Mouse (Mus musculus) limb, embryonic 15.5 days (tissue): ENCODE results near the gene Lrrc72. TPM values are rescaled to one million over a fixed set of nuclear protein-coding genes. Genes with fewer than 3 reads are reported as not detected.
"Not testable (repeated sequence)": the region's sequence is repeated elsewhere in the genome, so short reads cannot be mapped to it uniquely, and the experiment has no call there.

Source experiments
- ATAC-seq: fragments of 200-750 bp; cut with Nextera tagmentation; 2 replicates; pipeline ENCODE4 v1.8.0; 2017; ENCODE audit warnings: low read depth, moderate TSS enrichment; ENCODE audit not compliant: insufficient number of reproducible peaks, low FRiP score, low TSS enrichment
- H3K27ac ChIP-seq: fragments of 300-500 bp; sonication (generic); 2 replicates; pipeline ENCODE4 v1.5.1; 2015; ENCODE audit warnings: moderate library complexity, mild to moderate bottlenecking, inconsistent platforms
- H3K27me3 ChIP-seq: fragments of 300-500 bp; sonication (generic); 2 replicates; pipeline ENCODE4 v1.6.1; 2015; ENCODE audit warnings: inconsistent platforms
- H3K36me3 ChIP-seq: fragments of 300-500 bp; sonication (generic); 2 replicates; pipeline ENCODE4 v1.6.1; 2015; ENCODE audit warnings: inconsistent platforms
- H3K4me1 ChIP-seq: fragments of 300-500 bp; sonication (generic); 2 replicates; pipeline ENCODE4 v1.6.1; 2015; ENCODE audit warnings: inconsistent platforms
- H3K4me2 ChIP-seq: fragments of 300-500 bp; sonication (generic); 2 replicates; pipeline ENCODE4 v1.6.1; 2015; ENCODE audit warnings: mild to moderate bottlenecking, inconsistent platforms
- H3K4me3 ChIP-seq: fragments of 300-500 bp; sonication (generic); 2 replicates; pipeline ENCODE4 v1.5.1; 2015; ENCODE audit warnings: mild to moderate bottlenecking, inconsistent platforms
- H3K9ac ChIP-seq: fragments of 300-500 bp; sonication (generic); 2 replicates; pipeline ENCODE4 v1.6.1; 2015; ENCODE audit warnings: inconsistent platforms
- H3K9me3 ChIP-seq: fragments of 300-500 bp; sonication (generic); 2 replicates; pipeline ENCODE4 v1.6.1; 2016; ENCODE audit warnings: inconsistent platforms
- WGBS: fragments of 180-500 bp; shearing (Covaris S2); methylation state at CpG from one replicate; pipeline ENCODE4 v1.1.7; 2015; 5-methylcytosine and 5-hydroxymethylcytosine counted together
- polyA plus RNA-seq: library from polyadenylated mRNA; unstranded; fragments of >200 nt; fragmentation: Nextera tagmentation; extraction: Ambion mirVana; gene quantifications from 2 replicates; pipeline ENCODE4 v1.2.1, GENCODE M21; 2015

Gene Lrrc72
- polyA plus RNA-seq, 1 experiment from 2014 or later = not detected

DNA sequence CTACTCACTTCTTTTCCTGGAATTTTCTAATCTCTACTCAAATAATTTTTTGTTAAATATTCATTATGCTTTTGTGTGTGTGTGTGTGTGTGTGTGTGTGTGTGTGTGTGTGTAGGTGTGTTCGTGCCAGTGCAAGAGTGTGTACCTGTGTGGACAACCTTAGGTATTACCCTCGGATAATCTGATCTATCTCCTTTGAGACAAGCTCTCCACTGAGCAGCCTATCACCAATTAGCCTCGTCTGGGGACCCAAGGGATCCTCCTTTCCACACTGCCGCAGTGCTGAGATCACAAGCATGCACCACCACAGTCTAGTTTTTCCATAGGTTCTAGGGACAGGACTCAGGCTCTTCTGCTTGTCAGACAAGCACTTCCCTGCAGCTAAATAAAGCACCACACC is 37.0 kb downstream of the Lrrc72 start:
- 69% methylated on average over 4 of the region's 4 CpGs for WGBS
- Histone ChIP-seq H3K27me3 (no peaks in the 10 kb centered on the region), H3K4me3 (no peak overlapping the region), H3K9me3 (no peaks in the 10 kb centered on the region), H3K36me3 (no peaks in the 10 kb centered on the region), H3K27ac (no peak overlapping the region), H3K9ac (no peak overlapping the region), H3K4me2 (no peak overlapping the region), H3K4me1 (peaks cover 5% of the 10 kb centered on the region)
- ATAC-seq = no peak

DNA sequence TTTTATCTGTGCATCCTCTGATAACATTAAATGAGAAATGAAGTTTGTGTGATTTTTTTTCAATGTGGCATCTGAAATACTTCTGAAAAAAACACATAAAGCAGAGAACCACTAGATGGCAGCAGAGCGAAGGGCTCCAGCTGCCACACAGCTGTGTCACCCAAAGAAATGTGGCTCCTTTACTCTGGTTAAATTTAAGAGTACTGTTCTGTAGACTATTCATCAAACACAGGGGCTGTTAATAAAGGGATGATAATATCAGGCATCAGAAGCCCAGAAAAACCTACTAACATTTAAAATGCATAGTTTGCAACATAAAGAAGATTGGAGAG is 38.1 kb downstream of the Lrrc72 start:
- no peak overlapping the region for H3K4me3 ChIP-seq
- 0% methylated on average over 1 of the region's 1 CpGs for WGBS
- H3K27me3 ChIP-seq = no peaks in the 10 kb centered on the region
- no peaks in the 10 kb centered on the region for H3K36me3 ChIP-seq
- H3K4me2 ChIP-seq = no peak overlapping the region
- ATAC-seq = 0 out of 2 replicates have a peak, but pooled peaks have one; percentile 52
- H3K9me3 ChIP-seq = no peaks in the 10 kb centered on the region
- peaks cover 5% of the 10 kb centered on the region for H3K4me1 ChIP-seq
- no peak overlapping the region for H3K27ac ChIP-seq
- no peak overlapping the region for H3K9ac ChIP-seq

DNA sequence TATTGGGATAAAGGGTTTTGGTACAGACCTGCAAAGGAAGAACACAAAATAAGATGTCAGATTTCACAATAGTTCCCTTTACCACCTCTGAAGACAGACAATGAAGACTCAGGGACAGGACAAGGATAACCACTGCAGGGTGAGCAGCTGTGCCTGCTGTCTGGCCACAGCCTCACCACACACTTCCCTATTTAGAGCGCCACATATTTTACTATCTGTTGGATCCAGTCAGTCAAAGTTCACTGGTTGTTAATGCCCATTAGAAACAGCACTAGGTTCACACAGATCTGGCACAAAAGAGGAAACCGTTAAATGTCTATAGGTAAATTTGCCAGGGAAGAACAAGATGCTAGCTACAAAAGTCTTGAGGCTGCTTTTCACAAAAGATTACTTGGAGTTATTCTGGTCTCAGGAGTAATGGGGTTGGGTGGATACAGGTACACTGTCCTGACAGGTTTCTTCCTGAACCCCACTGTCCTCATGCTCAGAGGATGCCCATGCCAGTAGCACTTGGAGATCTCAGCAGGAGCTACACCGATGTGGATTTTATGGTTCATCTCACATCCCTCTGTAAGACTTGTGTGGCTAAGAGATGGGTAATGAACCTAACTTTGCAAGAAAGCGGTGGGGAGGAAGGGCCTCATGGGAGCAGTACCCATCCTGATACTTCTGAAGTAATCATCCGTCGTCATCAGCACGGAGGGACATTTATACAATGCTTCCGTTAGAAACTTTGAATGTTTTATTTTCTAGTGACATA is 38.6 kb downstream of the Lrrc72 start:
- Histone ChIP-seq H3K4me3 (no peak overlapping the region), H3K27ac (no peak overlapping the region), H3K4me1 (peaks cover 5% of the 10 kb centered on the region), H3K4me2 (no peak overlapping the region), H3K36me3 (no peaks in the 10 kb centered on the region), H3K9ac (no peak overlapping the region), H3K27me3 (no peaks in the 10 kb centered on the region), H3K9me3 (no peaks in the 10 kb centered on the region)
- no peak for ATAC-seq
- 49% methylated on average over 8 of the region's 8 CpGs for WGBS

DNA sequence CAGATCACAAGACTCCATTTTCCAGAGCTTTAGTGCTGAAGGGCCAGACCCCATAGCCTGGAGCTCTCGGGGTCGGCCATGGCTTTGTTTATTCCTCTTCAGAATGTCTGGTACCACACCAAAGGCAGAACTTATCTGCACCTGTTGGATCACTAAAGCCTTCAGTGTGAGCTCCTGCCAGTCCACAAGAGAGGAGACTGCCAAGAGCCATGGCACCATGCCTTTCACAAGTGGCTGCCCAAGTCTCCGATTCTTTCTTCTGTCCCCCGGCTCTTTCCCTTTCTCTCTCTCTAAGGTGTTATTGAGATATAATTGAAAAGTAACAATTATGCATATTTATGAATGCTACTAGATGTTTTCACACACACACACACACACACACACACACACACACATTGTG is 43.1 kb downstream of the Lrrc72 start:
- Histone ChIP-seq H3K4me2 (no peak overlapping the region), H3K9ac (no peak overlapping the region), H3K9me3 (no peaks in the 10 kb centered on the region), H3K4me1 (peaks cover 7% of the 10 kb centered on the region), H3K36me3 (no peaks in the 10 kb centered on the region), H3K27me3 (no peaks in the 10 kb centered on the region), H3K4me3 (no peak overlapping the region), H3K27ac (no peak overlapping the region)
- no peak for ATAC-seq
- 61% methylated on average over 4 of the region's 4 CpGs for WGBS

DNA sequence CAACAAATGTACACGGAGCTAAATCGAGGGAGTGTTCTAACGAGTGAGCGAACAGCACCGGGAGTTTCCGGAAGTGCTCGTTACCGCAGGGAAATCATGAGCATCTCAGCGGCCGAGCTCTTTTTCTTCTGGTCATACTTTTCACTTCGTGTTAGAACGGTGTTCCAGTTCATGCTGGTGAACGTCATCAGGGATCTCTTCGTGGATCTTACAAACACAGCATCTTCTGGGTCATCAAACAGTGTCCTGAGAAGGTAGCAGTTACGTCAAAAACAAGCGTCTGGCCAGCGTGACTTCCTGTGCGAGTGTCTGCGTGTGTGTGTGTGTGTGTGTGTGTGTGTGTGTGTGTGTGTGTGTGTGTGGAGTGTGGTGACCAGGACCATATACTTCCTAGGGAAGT is 44.7 kb downstream of the Lrrc72 start:
- H3K9ac ChIP-seq = no peak overlapping the region
- peaks cover 7% of the 10 kb centered on the region for H3K4me1 ChIP-seq
- H3K4me3 ChIP-seq = peak overlapping the region; percentile 29
- no peaks in the 10 kb centered on the region for H3K36me3 ChIP-seq
- no peak overlapping the region for H3K27ac ChIP-seq
- no peak for ATAC-seq
- peak overlapping the region; percentile 34 for H3K4me2 ChIP-seq
- H3K9me3 ChIP-seq = no peaks in the 10 kb centered on the region
- H3K27me3 ChIP-seq = no peaks in the 10 kb centered on the region
- 50% methylated on average over 19 of the region's 19 CpGs for WGBS

DNA sequence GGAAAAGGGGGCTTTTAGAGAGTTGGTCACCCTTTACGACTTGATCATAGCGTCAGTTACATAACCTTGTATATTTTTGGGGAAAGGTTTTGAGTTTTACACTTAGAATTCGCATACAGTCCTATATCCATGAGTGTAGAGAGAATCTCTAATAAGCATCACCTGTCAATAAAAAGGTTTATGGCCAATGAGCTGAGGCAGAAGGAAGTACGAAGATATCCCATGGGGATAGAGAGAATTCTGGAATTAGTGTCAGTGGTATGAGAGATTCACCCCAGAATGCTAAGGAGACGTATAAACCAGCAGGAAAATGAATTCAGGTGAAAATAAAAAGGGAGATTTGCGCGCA is 45.4 kb downstream of the Lrrc72 start:
- no peaks in the 10 kb centered on the region for H3K27me3 ChIP-seq
- no peak for ATAC-seq
- H3K27ac ChIP-seq = no peak overlapping the region
- peaks cover 7% of the 10 kb centered on the region for H3K4me1 ChIP-seq
- no peaks in the 10 kb centered on the region for H3K9me3 ChIP-seq
- no peaks in the 10 kb centered on the region for H3K36me3 ChIP-seq
- H3K9ac ChIP-seq = no peak overlapping the region
- peak overlapping the region; percentile 34 for H3K4me2 ChIP-seq
- peak overlapping the region; percentile 29 for H3K4me3 ChIP-seq
- WGBS = 65% methylated on average over 7 of the region's 7 CpGs

DNA sequence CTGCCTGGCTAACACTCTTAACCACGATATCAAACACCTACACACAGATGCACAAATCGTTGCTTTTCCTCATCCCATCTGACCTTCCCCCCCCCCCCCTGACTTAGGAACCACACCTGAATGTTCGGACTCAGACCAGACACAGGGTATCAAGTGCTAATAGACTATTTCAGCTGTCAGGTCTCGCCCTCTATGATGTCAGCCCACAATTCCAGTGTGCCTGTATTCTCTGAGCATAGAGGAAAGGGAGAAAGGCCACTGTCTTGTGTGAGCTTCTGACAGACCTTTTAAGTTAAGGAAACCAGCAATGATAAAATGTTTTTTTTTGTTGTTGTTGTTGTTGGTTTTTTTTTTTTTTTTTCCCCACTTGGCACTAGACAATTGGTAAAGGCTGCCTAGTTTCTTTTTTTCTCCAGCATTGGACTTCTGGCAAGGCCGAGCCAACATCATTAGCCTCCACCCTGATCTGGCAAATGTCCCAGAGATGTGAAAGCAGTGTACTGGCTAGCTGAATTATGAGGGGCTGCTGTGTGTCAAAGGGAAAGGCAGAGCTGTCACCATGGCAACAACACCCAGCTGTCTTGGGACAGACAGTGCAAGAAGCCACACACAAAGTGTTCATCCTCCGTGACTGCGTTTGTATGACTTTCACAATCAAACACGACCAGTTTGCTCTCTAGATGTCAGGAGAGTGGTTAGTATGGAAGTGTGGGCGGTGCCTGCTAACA is 46.0 kb downstream of the Lrrc72 start:
- H3K4me3 ChIP-seq = peak overlapping the region; percentile 29; the same call in 1 of the 2 replicates
- H3K36me3 ChIP-seq = no peaks in the 10 kb centered on the region
- ATAC-seq = peak; percentile 55; the same call in 1 of the 2 replicates
- H3K9ac ChIP-seq = no peak overlapping the region
- peak overlapping the region; percentile 34 for H3K4me2 ChIP-seq
- H3K27ac ChIP-seq = no peak overlapping the region
- no peaks in the 10 kb centered on the region for H3K27me3 ChIP-seq
- 49% methylated on average over 9 of the region's 9 CpGs for whole genome bisulfite sequencing
- H3K4me1 ChIP-seq = peaks cover 7% of the 10 kb centered on the region
- H3K9me3 ChIP-seq = no peaks in the 10 kb centered on the region

DNA sequence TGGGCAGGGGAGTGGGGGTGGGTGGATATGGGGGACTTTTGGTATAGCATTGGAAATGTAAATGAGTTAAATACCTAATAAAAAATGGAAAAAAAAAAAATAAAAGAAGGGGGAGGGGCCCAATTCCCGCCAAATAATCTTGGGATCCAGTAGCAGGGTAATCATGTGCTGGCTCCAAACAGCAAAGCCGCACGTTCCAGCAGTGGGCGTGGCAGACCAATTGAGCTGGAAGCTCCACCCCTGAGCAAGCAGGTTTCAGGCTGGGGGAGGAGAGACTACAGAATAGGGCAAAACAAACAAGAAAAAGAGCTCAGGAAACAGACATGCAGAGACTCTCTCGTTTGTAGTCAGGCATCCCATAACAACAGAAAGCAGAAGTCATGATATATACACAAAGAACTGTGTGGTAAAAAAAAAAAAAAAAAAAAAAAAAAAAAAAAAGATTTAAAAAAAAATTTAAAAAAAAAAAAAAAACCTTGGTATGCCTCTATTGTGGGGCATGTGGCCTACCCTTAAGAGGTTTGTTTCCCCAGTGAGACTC is 47.5 kb downstream of the Lrrc72 start:
- not testable (repeated sequence) for H3K27me3 ChIP-seq, H3K27ac ChIP-seq, H3K4me2 ChIP-seq, H3K4me1 ChIP-seq, H3K36me3 ChIP-seq, H3K4me3 ChIP-seq, ATAC-seq, H3K9ac ChIP-seq, H3K9me3 ChIP-seq
- WGBS = 72% methylated on average over 5 of the region's 5 CpGs

DNA sequence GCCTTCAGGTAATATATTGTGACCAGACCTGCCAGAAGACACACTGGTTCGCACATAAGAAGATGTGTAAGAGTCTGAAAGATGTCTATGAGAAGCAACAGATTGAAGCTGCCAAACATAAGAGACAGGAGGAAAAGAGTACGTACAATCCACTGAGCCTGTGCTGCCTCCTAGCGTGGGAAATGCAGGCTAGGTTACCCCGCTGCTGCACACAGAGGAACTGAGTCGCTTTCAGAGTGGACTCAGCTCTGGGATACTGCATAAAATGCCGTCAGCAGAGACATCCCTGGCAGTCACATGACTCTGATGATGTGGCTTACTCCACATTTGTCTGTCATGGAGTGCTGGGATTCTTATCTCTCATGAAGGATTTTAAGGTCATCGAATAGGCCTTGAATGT is 58.2 kb downstream of the Lrrc72 start:
- Histone ChIP-seq H3K4me2 (no peak overlapping the region), H3K9me3 (peaks cover 14% of the 10 kb centered on the region), H3K4me1 (no peaks in the 10 kb centered on the region), H3K4me3 (no peak overlapping the region), H3K27ac (no peak overlapping the region), H3K36me3 (peaks cover 70% of the 10 kb centered on the region), H3K27me3 (no peaks in the 10 kb centered on the region), H3K9ac (no peak overlapping the region)
- ATAC-seq = no peak
- 96% methylated on average over 7 of the region's 7 CpGs for WGBS

DNA sequence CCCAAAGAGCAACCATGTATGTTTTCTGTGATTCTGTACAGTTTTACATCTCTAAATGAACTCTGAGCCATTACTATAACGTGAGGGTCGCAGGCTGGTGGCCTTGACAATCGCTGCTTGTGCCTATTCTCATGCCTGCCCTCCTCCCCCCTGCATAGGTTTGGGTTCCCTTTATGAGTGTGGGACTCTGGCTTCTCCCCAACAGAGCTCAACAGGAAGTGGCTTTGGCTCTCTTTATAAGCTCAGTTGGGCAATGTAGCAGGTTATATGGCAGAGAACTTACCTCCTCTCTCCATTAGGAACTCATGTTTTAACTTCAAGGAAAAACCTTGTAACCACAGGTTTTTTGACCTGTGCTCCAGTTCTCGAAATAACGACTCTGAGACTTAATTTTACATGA is 62.9 kb downstream of the Lrrc72 start:
- Histone ChIP-seq H3K4me1 (no peaks in the 10 kb centered on the region), H3K4me3 (no peak overlapping the region), H3K27ac (no peak overlapping the region), H3K27me3 (no peaks in the 10 kb centered on the region), H3K9ac (no peak overlapping the region), H3K36me3 (peaks cover 65% of the 10 kb centered on the region), H3K9me3 (no peaks in the 10 kb centered on the region), H3K4me2 (no peak overlapping the region)
- 65% methylated on average over 5 of the region's 5 CpGs for WGBS
- no peak for ATAC-seq

DNA sequence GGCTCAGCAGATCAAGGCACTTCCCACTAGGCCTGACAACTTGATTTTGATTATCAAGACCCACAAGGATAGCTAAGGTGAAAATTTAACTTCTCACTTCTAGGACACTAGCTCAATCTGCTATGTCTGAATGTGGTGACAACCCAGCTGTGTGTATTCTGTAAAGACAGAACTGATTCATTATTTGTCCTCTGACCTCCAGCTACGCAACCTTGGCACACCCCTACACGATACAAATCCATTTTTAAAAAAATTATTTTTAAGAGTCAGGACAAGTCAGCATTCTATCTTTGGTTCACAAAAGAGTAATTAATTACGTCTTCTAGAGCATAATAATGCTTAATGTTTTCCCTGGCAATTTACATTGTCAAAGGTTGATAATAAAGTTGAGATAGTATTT is 63.6 kb downstream of the Lrrc72 start:
- WGBS = 97% methylated on average over 3 of the region's 3 CpGs
- Histone ChIP-seq H3K27ac (no peak overlapping the region), H3K4me1 (no peaks in the 10 kb centered on the region), H3K27me3 (no peaks in the 10 kb centered on the region), H3K4me2 (no peak overlapping the region), H3K4me3 (no peak overlapping the region), H3K9me3 (no peaks in the 10 kb centered on the region), H3K9ac (no peak overlapping the region), H3K36me3 (peaks cover 63% of the 10 kb centered on the region)
- ATAC-seq = no peak

DNA sequence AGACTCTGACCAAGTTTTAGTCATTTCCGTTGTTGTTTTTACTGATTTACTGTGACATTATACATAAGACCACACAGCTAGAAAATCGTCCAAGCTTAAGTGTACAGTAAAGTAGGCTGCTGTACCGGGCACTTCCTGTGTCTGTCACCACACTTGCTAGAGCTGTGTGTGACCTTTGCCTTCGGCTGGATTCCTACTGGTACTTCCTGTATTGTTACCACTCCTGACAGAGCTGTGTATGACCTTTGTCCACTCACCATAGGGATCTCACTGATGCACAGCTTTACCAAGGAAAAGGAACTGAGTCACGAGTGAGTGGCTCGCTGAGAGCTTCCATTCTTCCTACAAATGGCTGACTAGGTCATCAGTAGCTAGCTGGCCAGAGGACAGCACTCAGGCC is 66.1 kb downstream of the Lrrc72 start:
- Histone ChIP-seq H3K9ac (no peak overlapping the region), H3K27me3 (no peaks in the 10 kb centered on the region), H3K4me3 (no peak overlapping the region), H3K4me1 (no peaks in the 10 kb centered on the region), H3K36me3 (peaks cover 70% of the 10 kb centered on the region), H3K4me2 (no peak overlapping the region), H3K9me3 (no peaks in the 10 kb centered on the region), H3K27ac (no peak overlapping the region)
- WGBS = 81% methylated on average over 6 of the region's 6 CpGs
- ATAC-seq = no peak
